Mouse (Mus musculus) lung, postnatal 0 days (tissue): ENCODE measurements around the gene Gm10318.

Experiments used
- CTCF ChIP-seq: IDR thresholded peaks from 2 replicates; pipeline ENCODE4 v1.5.1; 2016; ENCODE audit warnings: antibody characterized with exemption, mild to moderate bottlenecking
- EP300 ChIP-seq: IDR thresholded peaks from 2 replicates; pipeline ENCODE4 v1.6.1; 2016; ENCODE audit warnings: antibody characterized with exemption, mild to moderate bottlenecking, control low read depth

DNA sequence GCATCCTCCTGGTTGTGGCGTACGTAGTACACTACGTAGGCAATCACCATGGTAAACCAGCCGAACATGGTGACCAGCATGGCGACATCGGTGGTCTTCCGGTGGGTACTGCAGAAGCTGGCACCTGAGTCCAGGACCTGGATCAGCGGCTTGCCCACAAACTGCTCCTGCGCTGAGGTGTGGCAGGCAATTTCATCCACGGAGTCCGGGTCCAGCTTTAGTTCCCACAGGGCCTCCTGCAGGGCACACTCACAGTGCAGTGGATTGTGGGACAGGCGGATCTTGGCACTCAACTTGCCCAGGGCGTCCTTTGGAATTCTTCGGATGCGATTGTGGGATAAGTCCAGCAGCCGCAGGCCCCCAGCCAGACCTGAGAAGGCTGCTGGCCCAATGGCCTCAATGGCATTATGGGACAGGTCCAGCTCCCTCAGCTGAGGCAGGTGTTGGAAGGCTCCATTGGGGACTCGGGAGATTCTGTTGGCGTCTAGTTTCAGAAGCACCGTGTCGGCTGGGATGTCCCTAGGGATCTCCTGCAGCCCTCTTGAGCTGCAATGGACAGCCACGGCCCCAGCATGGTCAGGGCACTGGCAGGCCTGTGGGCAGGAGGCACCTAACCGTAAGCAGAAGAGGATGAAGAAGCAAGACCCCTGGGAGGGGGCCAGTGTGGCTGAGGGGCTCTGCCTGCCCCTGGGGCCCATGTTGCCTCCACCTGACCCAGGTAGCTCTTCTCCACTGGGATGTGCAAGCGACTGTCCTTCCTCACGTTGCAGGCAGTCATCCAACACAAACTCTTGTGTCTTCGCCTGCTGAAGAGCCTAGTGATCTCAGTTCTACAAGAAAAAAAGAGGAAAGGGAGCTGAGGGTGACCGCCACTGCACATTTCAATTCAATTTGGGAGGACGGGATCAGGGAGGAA, 48.5 kb downstream of the Gm10318 start:
- TF ChIP-seq CTCF (no peak), EP300 (no peak)
